14 mouse cellular contexts compared by ENCODE assay signal in the genomic region with DNA sequence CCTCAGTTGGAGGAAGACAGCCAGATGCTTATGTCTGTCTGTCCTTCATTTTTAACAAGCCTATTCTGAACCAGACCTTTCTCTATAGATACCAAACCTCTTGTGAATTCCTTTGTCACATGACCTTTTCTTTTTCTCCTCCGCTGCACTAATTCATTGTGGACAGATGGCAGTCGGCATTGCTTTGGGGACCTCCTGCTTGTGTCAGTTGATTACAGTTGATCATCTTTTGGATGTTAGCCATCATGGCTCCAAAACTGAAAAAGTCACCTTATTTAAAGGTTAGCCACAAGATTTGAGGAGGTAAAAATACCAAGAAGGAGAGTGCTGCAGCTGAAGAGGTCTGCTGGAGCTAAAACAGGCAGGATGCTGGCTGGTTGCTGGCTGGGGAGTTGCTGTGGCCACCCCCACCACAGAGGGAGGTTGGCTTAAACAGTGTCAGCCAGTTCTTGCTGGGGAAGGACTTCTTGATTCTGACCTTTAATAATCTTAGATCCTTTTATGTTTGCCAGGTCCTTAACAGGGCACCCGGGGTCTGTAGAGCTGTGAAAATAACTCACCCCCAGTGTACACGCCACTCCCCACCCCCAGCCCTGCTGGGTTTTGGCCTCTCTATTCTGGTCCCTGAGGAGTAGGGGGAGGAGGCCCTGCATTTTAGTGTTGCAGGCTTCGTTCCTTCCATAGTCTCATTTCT. TPM values are rescaled to one million over a fixed set of nuclear protein-coding genes. Genes with fewer than 3 reads are reported as not detected.
DNase-seq lines count a peak whose midpoint lies in the region; ATAC-seq and TF ChIP-seq lines count a peak whose summit lies in the region.
"Had no signal": no experiment of that assay in that cellular context is flagged by ENCODE, and none has a peak within 500 bp of the region (broad histone marks: within the 10 kb centered on the region; RNA-seq: fewer than 3 reads in every experiment).

No protein-coding gene starts in this region.

- H3K36me3 ChIP-seq in heart, embryonic 11.5 days (ENCODE audit: control insufficient read depth, insufficient read depth, low read length): no peaks in the 10 kb centered on the region; the same call in 1 of the 2 replicates
- H3K36me3 ChIP-seq in heart, embryonic 10.5 days: peaks cover 14% of the 10 kb centered on the region
- H3K36me3 ChIP-seq in hindbrain, postnatal 0 days (ENCODE audit: insufficient read depth, low read length): peaks cover 32% of the 10 kb centered on the region
- peaks cover 91% of the 10 kb centered on the region for H3K36me3 ChIP-seq in embryonic facial prominence, embryonic 10.5 days (replicated peaks)

- no peak for TF ChIP-seq CTCF in hindbrain, postnatal 0 days (IDR thresholded peaks at IDR 0.05; ENCODE audit: low read depth)

- H3K4me2 ChIP-seq in heart, embryonic 11.5 days: no peak overlapping the region
- no peak overlapping the region for H3K4me2 ChIP-seq in hindbrain, postnatal 0 days (ENCODE audit: low read depth, low read length)

- no peak overlapping the region for H3K4me3 ChIP-seq in heart, embryonic 11.5 days (ENCODE audit: low read depth, low read length)
- no peak overlapping the region for H3K4me3 ChIP-seq in heart, embryonic 10.5 days
- no peak overlapping the region for H3K4me3 ChIP-seq in hindbrain, postnatal 0 days (ENCODE audit: low read length)
- H3K4me3 ChIP-seq in embryonic facial prominence, embryonic 10.5 days: no peak overlapping the region
- H3K4me3 ChIP-seq: erythroblast, embryonic 14.5 days had no signal

- no peaks in the 10 kb centered on the region for H3K9me3 ChIP-seq in heart, embryonic 11.5 days (replicated peaks; ENCODE audit: control insufficient read depth, low read length)
- no peaks in the 10 kb centered on the region for H3K9me3 ChIP-seq in heart, embryonic 10.5 days
- no peaks in the 10 kb centered on the region for H3K9me3 ChIP-seq in hindbrain, postnatal 0 days (ENCODE audit: low read length)
- H3K9me3 ChIP-seq in embryonic facial prominence, embryonic 10.5 days: no peaks in the 10 kb centered on the region

- no peak for DNase-seq in heart, embryonic 10.5 days (ENCODE audit: low spot score)
- DNase-seq in R1 (ENCODE audit: low read depth, low spot score): peak; percentile 14
- DNase-seq in cerebellum, adult 8-10 months: peak; percentile 81
- peak; percentile 81 for DNase-seq in hindbrain, postnatal 0 days (ENCODE audit: low spot score)
- no peak for DNase-seq in embryonic facial prominence, embryonic 10.5 days (ENCODE audit: low spot score)
- no peak for DNase-seq in embryo, embryonic 11 days
- no peak for DNase-seq in T-cell, adult 2 months (ENCODE audit: low spot score)
- DNase-seq: adrenal gland, postnatal 25 days; gastrocnemius, postnatal 14 days; heart, postnatal 10 days; kidney, adult 18-20 months; right cerebral cortex, postnatal 4 days had no signal

- WGBS in heart, embryonic 11.5 days (ENCODE audit: insufficient replicate concordance): 47% methylated on average over 5 of the region's 5 CpGs
- 61% methylated on average over 5 of the region's 5 CpGs for WGBS in heart, embryonic 10.5 days
- WGBS in hindbrain, postnatal 0 days: 32% methylated on average over 5 of the region's 5 CpGs
- 73% methylated on average over 5 of the region's 5 CpGs for whole genome bisulfite sequencing in embryonic facial prominence, embryonic 10.5 days

- 0 out of 2 replicates have a peak overlapping the region, but pooled peaks have one; percentile 3 for H3K9ac ChIP-seq in heart, embryonic 11.5 days (ENCODE audit: low read depth, low read length)
- no peak overlapping the region for H3K9ac ChIP-seq in hindbrain, postnatal 0 days (replicated peaks; ENCODE audit: low read length)

- no peaks in the 10 kb centered on the region for H3K27me3 ChIP-seq in heart, embryonic 11.5 days (ENCODE audit: control insufficient read depth, insufficient read depth, low read length)
- H3K27me3 ChIP-seq in heart, embryonic 10.5 days (ENCODE audit: insufficient read depth, poor library complexity, severe bottlenecking): no peaks in the 10 kb centered on the region
- H3K27me3 ChIP-seq in hindbrain, postnatal 0 days (ENCODE audit: insufficient read depth, low read length): no peaks in the 10 kb centered on the region
- H3K27me3 ChIP-seq in embryonic facial prominence, embryonic 10.5 days (replicated peaks; ENCODE audit: low read depth, poor library complexity, severe bottlenecking): no peaks in the 10 kb centered on the region

- H3K27ac ChIP-seq in heart, embryonic 11.5 days (ENCODE audit: low read depth, low read length): no peak overlapping the region
- no peak overlapping the region for H3K27ac ChIP-seq in heart, embryonic 10.5 days
- H3K27ac ChIP-seq in hindbrain, postnatal 0 days: peak overlapping the region; percentile 77
- no peak overlapping the region for H3K27ac ChIP-seq in embryonic facial prominence, embryonic 10.5 days (replicated peaks)

- ATAC-seq in heart, embryonic 11.5 days (replicated peaks; ENCODE audit: insufficient number of reproducible peaks, low FRiP score, low TSS enrichment): no peak
- ATAC-seq in hindbrain, postnatal 0 days: peak; percentile 74

- H3K4me1 ChIP-seq in heart, embryonic 11.5 days (ENCODE audit: control insufficient read depth, insufficient read depth, low read length): peaks cover 15% of the 10 kb centered on the region
- H3K4me1 ChIP-seq in heart, embryonic 10.5 days: peaks cover 26% of the 10 kb centered on the region
- H3K4me1 ChIP-seq in hindbrain, postnatal 0 days (ENCODE audit: insufficient read depth, low read length): peaks cover 14% of the 10 kb centered on the region; the same call in 1 of the 2 replicates
- H3K4me1 ChIP-seq in embryonic facial prominence, embryonic 10.5 days: peaks cover 12% of the 10 kb centered on the region; the same call in 1 of the 2 replicates

RNA-seq across cellular contexts. Expression of a gene that starts 40.1 kb away (rescaled TPM):
- 20.7 and 27.3 TPM in 2 replicates for polyA plus RNA-seq in heart, embryonic 11.5 days (2014; fragmentation: Nextera tagmentation; extraction: Ambion mirVana)
- 29.5 and 36.5 TPM in 2 replicates for polyA plus RNA-seq in heart, embryonic 10.5 days (2016; fragmentation: Nextera tagmentation; extraction: Ambion mirVana)
- 62.4 and 62.6 TPM in 2 replicates for total RNA-seq in hindbrain, postnatal 0 days (2014; rRNA removed)
- polyA plus RNA-seq in hindbrain, postnatal 0 days (2015; fragmentation: Nextera tagmentation; extraction: Ambion mirVana): 32.1 and 33.5 TPM in 2 replicates
- 35.7 and 36.9 TPM in 2 replicates for polyA plus RNA-seq in embryonic facial prominence, embryonic 10.5 days (2016; fragmentation: Nextera tagmentation; extraction: Ambion mirVana)

Comparison
In these comparisons a context has a peak if more than half of its experiments do, and no peak if none do; other contexts are left out.
1. DNase-seq: peak in R1 (single experiment), cerebellum, adult 8-10 months (single experiment) and hindbrain, postnatal 0 days (single experiment); none in heart, embryonic 10.5 days (single experiment), embryonic facial prominence, embryonic 10.5 days (single experiment), embryo, embryonic 11 days (single experiment) and T-cell, adult 2 months (single experiment).